Mouse (Mus musculus): ENCODE measurements around the gene Gfpt2.

- TF ChIP-seq CTCF (IDR thresholded peaks at IDR 0.05; ENCODE audit: borderline replicate concordance, extremely low read depth, insufficient read depth, insufficient read length) (no peak), POLR2A (IDR thresholded peaks at IDR 0.05; ENCODE audit: borderline replicate concordance, extremely low read depth, insufficient read depth, insufficient read length, poor library complexity, severe bottlenecking) (no peak)
Observed at GRCm38 (mm10) chr11:49818869-49819566, 25.0 kb downstream of the Gfpt2 start.
